Mouse (Mus musculus): ENCODE results near the gene Mmp25. TPM values are rescaled to one million over a fixed set of nuclear protein-coding genes. Genes with fewer than 3 reads are reported as not detected.

Mmp25 gene
- polyA plus RNA-seq, 1 experiment from 2014 or later: 0.86 TPM

DNA sequence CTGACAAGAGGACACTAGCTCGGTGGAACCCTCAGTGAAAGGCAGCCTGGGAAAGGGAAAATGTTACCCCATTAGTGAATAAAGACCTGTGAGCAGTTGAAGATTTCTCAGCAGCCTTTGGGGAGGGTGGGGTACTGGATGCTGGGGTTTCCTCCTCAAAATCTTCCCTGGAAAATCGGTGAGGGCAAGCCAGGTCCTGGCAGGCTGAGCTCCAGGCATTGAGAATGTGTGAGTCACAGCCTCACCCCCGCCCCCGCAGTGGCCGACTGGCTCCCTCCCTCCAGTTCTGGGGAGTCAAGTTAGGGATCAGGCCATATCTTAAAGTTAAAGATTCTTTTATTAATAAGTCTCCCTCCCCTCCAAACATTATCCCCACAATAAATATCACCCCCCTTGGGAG, 30.1 kb upstream of the Mmp25 start:
- H3K27me3 ChIP-seq (ENCODE audit: insufficient read depth, low read length): peaks cover 19% of the 10 kb centered on the region
- no peak for TF ChIP-seq CTCF (IDR thresholded peaks at IDR 0.05; ENCODE audit: low read depth)
- peak overlapping the region; percentile 61; the same call in 1 of the 2 replicates for H3K4me3 ChIP-seq (ENCODE audit: low read depth, low read length)
- peaks cover 10% of the 10 kb centered on the region; the same call in 1 of the 2 replicates for H3K36me3 ChIP-seq (ENCODE audit: insufficient read depth)
- H3K4me2 ChIP-seq: peak overlapping the region; percentile 96
- H3K27ac ChIP-seq (ENCODE audit: low read depth): peak overlapping the region; percentile 33; the same call in 1 of the 2 replicates
- H3K9ac ChIP-seq: no peak overlapping the region
- H3K9me3 ChIP-seq (ENCODE audit: low read depth, low read length): no peaks in the 10 kb centered on the region
- 26% methylated on average over 5 of the region's 5 CpGs for WGBS
- H3K4me1 ChIP-seq (ENCODE audit: insufficient read depth): peaks cover 6% of the 10 kb centered on the region; the same call in 1 of the 2 replicates
- DNase-seq: no peak
- ATAC-seq (ENCODE audit: insufficient read depth): no peak

DNA sequence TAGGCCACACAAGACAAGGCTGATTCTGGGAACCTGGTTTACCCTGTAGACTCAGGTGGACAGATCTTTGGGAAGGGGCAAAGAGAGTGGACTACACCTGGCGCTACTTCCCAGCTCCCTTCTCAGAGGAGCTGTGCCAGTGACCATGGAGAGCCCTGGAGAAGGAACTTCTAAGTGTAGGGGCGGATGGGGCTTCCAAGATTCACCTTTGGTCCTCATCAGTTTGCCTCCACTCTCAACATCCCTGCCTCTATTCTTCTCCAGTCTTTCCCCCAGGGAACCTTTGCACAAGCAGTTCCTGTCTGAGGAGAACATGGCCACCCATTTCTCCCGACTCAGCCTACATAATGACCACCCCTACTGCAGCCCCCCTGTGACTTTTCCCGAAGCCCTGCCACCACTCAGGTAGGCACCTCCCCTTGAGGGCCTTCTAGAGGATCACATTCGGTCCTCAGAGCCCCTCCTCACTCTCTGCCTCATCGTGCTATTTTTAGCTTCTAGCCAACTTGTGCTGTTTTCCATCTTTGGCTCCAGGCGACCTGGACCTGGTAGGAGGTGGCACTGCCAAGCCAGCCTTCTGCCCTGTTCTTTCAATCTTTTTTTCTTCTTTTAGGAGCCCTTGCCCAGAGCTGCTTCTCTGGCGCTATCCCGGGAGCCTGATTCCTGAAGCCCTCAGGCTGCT, 29.3 kb upstream of the Mmp25 start:
- peak overlapping the region; percentile 96 for H3K4me2 ChIP-seq
- H3K9me3 ChIP-seq (ENCODE audit: low read depth, low read length): no peaks in the 10 kb centered on the region
- peak overlapping the region; percentile 59 for H3K9ac ChIP-seq
- TF ChIP-seq CTCF (IDR thresholded peaks at IDR 0.05; ENCODE audit: low read depth): no peak
- peak overlapping the region; percentile 61 for H3K4me3 ChIP-seq (ENCODE audit: low read depth, low read length)
- DNase-seq: no peak
- 0 out of 2 replicates have a peak, but pooled peaks have one; percentile 0 for ATAC-seq (ENCODE audit: insufficient read depth)
- H3K36me3 ChIP-seq (ENCODE audit: insufficient read depth): peaks cover 16% of the 10 kb centered on the region
- WGBS: 32% methylated on average over 9 of the region's 9 CpGs
- H3K27ac ChIP-seq (ENCODE audit: low read depth): peak overlapping the region; percentile 80; the same call in 1 of the 2 replicates
- H3K27me3 ChIP-seq (ENCODE audit: insufficient read depth, low read length): peaks cover 12% of the 10 kb centered on the region
- peaks cover 6% of the 10 kb centered on the region; the same call in 1 of the 2 replicates for H3K4me1 ChIP-seq (ENCODE audit: insufficient read depth)

DNA sequence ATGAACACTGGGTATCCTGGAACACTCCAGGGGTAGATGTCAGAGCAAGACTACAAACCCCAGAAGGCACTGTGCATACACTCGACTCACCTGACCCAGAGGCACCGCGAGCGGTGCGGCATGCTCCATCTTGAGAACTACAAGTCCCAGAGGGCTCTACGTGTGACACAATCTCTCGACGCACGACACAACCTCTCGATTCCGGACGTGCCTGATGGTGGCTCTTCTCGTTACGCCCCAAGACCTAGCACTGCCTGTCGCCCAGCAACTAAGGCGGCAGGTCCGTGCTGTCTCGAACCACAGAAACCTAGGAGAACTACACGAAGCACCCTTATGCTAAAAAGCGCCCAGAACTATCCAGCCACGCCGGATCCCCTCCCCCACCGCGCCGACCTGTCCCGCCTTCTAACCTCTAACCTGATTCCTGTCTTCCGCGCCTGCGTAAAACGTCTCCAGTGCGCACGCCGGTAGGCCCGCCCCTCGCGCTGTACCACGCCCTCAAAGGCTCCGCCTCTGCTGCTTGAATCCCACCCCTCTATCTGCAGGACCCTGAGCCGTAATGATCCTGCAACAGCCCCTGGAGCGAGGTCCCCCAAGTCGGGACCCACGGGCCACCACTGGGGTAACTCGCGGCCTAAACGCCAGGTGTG, 28.5 kb upstream of the Mmp25 start, which contains the start of the genes Hcfc1r1 and Thoc6:
Gene Hcfc1r1, plus strand, starts transcription at position 173 of the 650 bp plus-strand sequence.
Gene Thoc6, minus strand, starts transcription at position 459 of the 650 bp plus-strand sequence.
- Histone ChIP-seq H3K4me2 (peak within 1 kb of the TSS; percentile 96), H3K27me3 (ENCODE audit: insufficient read depth, low read length) (peaks cover 4% of the 10 kb centered on the region; the same call in 1 of the 2 replicates), H3K36me3 (ENCODE audit: insufficient read depth) (peaks cover 24% of the 10 kb centered on the region), H3K9ac (peak within 1 kb of the TSS; percentile 59), H3K4me1 (ENCODE audit: insufficient read depth) (peaks cover 6% of the 10 kb centered on the region; the same call in 1 of the 2 replicates), H3K9me3 (ENCODE audit: low read depth, low read length) (no peaks in the 10 kb centered on the region), H3K27ac (ENCODE audit: low read depth) (peak within 1 kb of the TSS; percentile 80), H3K4me3 (ENCODE audit: low read depth, low read length) (peak within 1 kb of the TSS; percentile 61)
- DNase-seq (peak; percentile 96), ATAC-seq (ENCODE audit: insufficient read depth) (peak; percentile 92)
- WGBS: under 1% methylated on average over 45 of the region's 45 CpGs
- TF ChIP-seq CTCF (IDR thresholded peaks at IDR 0.05; ENCODE audit: low read depth): no peak

DNA sequence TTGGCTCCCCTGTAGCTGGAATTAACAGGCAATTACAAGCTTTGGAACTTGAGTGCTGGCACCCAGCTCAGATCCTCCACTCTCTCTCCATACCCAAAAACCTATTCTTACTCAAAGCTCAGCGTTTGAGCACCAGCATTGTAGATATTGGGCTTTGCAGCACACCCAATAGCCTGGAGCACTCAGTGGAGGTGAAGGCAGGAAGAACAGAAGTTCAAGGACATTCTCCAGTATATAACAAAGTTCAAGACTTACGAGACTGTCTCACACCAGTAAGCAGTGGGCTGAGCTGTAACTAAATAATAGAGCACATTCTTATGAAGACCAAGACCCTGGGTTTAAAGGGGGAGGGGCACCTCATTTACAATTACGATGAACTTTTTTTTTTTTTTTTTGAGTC, 27.7 kb upstream of the Mmp25 start:
- no peak for TF ChIP-seq CTCF (IDR thresholded peaks at IDR 0.05; ENCODE audit: low read depth)
- no peaks in the 10 kb centered on the region for H3K9me3 ChIP-seq (ENCODE audit: low read depth, low read length)
- 55% methylated on average over 3 of the region's 3 CpGs for WGBS
- no peak overlapping the region for H3K9ac ChIP-seq
- peak overlapping the region; percentile 61 for H3K4me3 ChIP-seq (ENCODE audit: low read depth, low read length)
- H3K27me3 ChIP-seq (ENCODE audit: insufficient read depth, low read length): peaks cover 4% of the 10 kb centered on the region; the same call in 1 of the 2 replicates
- peaks cover 31% of the 10 kb centered on the region for H3K36me3 ChIP-seq (ENCODE audit: insufficient read depth)
- H3K4me1 ChIP-seq (ENCODE audit: insufficient read depth): peaks cover 6% of the 10 kb centered on the region; the same call in 1 of the 2 replicates
- no peak overlapping the region for H3K27ac ChIP-seq (ENCODE audit: low read depth)
- no peak for DNase-seq
- ATAC-seq (ENCODE audit: insufficient read depth): no peak
- peak overlapping the region; percentile 96 for H3K4me2 ChIP-seq

DNA sequence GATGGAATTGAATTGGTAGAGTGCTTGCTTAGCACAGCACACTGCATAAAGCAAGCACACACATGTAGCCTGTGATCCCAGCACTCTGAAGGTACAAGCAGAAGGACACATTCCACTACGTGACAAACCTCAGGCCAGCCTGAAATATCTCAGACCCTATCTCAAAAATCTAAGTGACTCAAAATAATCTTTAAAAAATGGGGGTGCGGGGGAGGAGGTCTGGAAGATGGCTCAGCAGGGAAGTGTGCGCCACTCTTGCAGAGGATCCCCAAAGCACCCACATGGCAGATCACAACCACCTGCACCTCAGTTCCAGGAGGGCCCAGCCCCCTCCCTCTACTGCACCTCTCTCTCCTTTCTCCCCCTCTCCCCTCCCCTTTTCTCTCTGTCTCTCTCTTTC, 26.4 kb upstream of the Mmp25 start:
- Histone ChIP-seq H3K4me2 (no peak overlapping the region), H3K36me3 (ENCODE audit: insufficient read depth) (peaks cover 40% of the 10 kb centered on the region), H3K4me3 (ENCODE audit: low read depth, low read length) (no peak overlapping the region), H3K4me1 (ENCODE audit: insufficient read depth) (peaks cover 6% of the 10 kb centered on the region; the same call in 1 of the 2 replicates), H3K9ac (no peak overlapping the region), H3K9me3 (ENCODE audit: low read depth, low read length) (no peaks in the 10 kb centered on the region), H3K27me3 (ENCODE audit: insufficient read depth, low read length) (peaks cover 1% of the 10 kb centered on the region; the same call in 1 of the 2 replicates), H3K27ac (ENCODE audit: low read depth) (no peak overlapping the region)
- 90% methylated on average over 3 of the region's 3 CpGs for WGBS
- ATAC-seq (ENCODE audit: insufficient read depth) (no peak), DNase-seq (no peak)
- no peak for TF ChIP-seq CTCF (IDR thresholded peaks at IDR 0.05; ENCODE audit: low read depth)

DNA sequence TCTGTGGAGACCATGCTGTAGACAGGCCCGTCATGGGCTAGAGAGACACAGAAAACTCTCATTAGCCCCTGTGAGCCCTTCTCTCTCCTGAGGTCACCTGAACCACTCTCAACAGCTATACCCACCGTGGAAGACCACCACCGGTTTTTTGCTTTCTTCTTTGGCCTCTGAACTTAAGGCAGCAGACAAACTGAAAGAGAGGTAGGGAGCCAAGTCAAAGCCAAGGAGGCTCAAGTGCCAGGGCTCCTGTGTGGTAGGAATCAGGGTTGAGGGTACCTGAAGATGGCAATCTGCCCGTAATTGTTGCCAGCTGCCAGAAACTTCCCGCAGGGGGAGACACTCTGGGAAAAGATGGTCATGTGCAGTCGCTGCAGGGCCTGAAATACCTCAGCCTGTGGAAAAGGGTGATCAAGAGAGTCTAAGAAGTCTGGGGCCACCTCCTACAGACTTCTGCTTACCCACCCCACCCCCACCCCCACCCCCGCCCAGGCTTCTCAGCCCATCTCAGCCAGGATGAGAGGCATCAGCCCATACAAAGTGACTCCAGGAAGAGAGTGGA, 25.5 kb upstream of the Mmp25 start:
- Histone ChIP-seq H3K27ac (ENCODE audit: low read depth) (no peak overlapping the region), H3K4me2 (no peak overlapping the region), H3K9me3 (ENCODE audit: low read depth, low read length) (no peaks in the 10 kb centered on the region), H3K9ac (no peak overlapping the region), H3K4me3 (ENCODE audit: low read depth, low read length) (no peak overlapping the region), H3K36me3 (ENCODE audit: insufficient read depth) (peaks cover 40% of the 10 kb centered on the region), H3K27me3 (ENCODE audit: insufficient read depth, low read length) (no peaks in the 10 kb centered on the region; the same call in 1 of the 2 replicates), H3K4me1 (ENCODE audit: insufficient read depth) (peaks cover 6% of the 10 kb centered on the region; the same call in 1 of the 2 replicates)
- DNase-seq (no peak), ATAC-seq (ENCODE audit: insufficient read depth) (no peak)
- WGBS: 86% methylated on average over 7 of the region's 7 CpGs
- TF ChIP-seq CTCF (IDR thresholded peaks at IDR 0.05; ENCODE audit: low read depth): no peak

Data from lung, embryonic 14.5 days (tissue).